Comparison of ENCODE assay signal across 19 mouse cellular contexts in genomic region chrX:69867601-69868000, GRCm38 (mm10).
DNase-seq lines count a peak whose midpoint lies in the region; ATAC-seq and TF ChIP-seq lines count a peak whose summit lies in the region.
"Had no signal": no experiment of that assay in that cellular context is flagged by ENCODE, and none has a peak within 500 bp of the region (broad histone marks: within the 10 kb centered on the region; RNA-seq: fewer than 3 reads in every experiment).

No protein-coding gene starts in this region.

- no peaks in the 10 kb centered on the region for H3K27me3 ChIP-seq in hindbrain, postnatal 0 days (ENCODE audit: insufficient read depth, low read length)
- no peaks in the 10 kb centered on the region for H3K27me3 ChIP-seq in hindbrain, embryonic 10.5 days (ENCODE audit: insufficient read depth, poor library complexity, severe bottlenecking)
- H3K27me3 ChIP-seq: embryonic facial prominence, embryonic 13.5 days; forebrain, embryonic 13.5 days; heart, embryonic 12.5 days; hindbrain, embryonic 12.5 days had no signal

- H3K4me2 ChIP-seq in hindbrain, postnatal 0 days (ENCODE audit: low read depth, low read length) = no peak overlapping the region
- H3K4me2 ChIP-seq: embryonic facial prominence, embryonic 13.5 days; forebrain, embryonic 13.5 days; heart, embryonic 12.5 days; hindbrain, embryonic 12.5 days had no signal

- H3K4me1 ChIP-seq in hindbrain, postnatal 0 days (ENCODE audit: insufficient read depth, low read length) = no peaks in the 10 kb centered on the region
- H3K4me1 ChIP-seq in hindbrain, embryonic 10.5 days (replicated peaks) = no peaks in the 10 kb centered on the region
- H3K4me1 ChIP-seq: embryonic facial prominence, embryonic 13.5 days; forebrain, embryonic 13.5 days; heart, embryonic 12.5 days; hindbrain, embryonic 12.5 days had no signal

- 0 out of 2 replicates have a peak, but pooled peaks have one; percentile 62 for ATAC-seq in hindbrain, postnatal 0 days
- ATAC-seq: activated CD4-positive, CD25-positive, alpha-beta regulatory T cell, adult 4 months; forebrain, embryonic 13.5 days; forebrain, postnatal 0 days; intestine, embryonic 16.5 days; Patski had no signal

- no peaks in the 10 kb centered on the region for H3K9me3 ChIP-seq in hindbrain, postnatal 0 days (ENCODE audit: low read length)
- no peaks in the 10 kb centered on the region for H3K9me3 ChIP-seq in hindbrain, embryonic 10.5 days
- H3K9me3 ChIP-seq: embryonic facial prominence, embryonic 13.5 days; forebrain, embryonic 13.5 days; heart, embryonic 12.5 days; hindbrain, embryonic 12.5 days had no signal

- TF ChIP-seq CTCF in hindbrain, postnatal 0 days (IDR thresholded peaks at IDR 0.05; ENCODE audit: low read depth) = no peak
- no peak for TF ChIP-seq CTCF in brain, embryonic 14.5 days (IDR thresholded peaks at IDR 0.05; ENCODE audit: borderline replicate concordance, extremely low read depth, insufficient read depth, insufficient read length)

- intact Hi-C loops in heart, postnatal 25 days (cut with DNase I) = no loop called here

- DNase-seq in cerebellum, postnatal 14 days = peak; percentile 37 to 42
- no peak for DNase-seq in cerebellum, adult 11 months
- DNase-seq in hindbrain, postnatal 0 days (ENCODE audit: low spot score) = peak; percentile 53
- DNase-seq in hindbrain, embryonic 10.5 days (ENCODE audit: low spot score) = no peak
- DNase-seq in brain, embryonic 14.5 days (ENCODE audit: low read depth) = peak; percentile 17
- no peak for DNase-seq in heart, postnatal 25 days (ENCODE audit: low spot score)
- DNase-seq in urinary bladder, postnatal 14 days (ENCODE audit: low spot score) = no peak
- DNase-seq: adrenal gland, postnatal 14 days; cerebellum, postnatal 36 days; forebrain, postnatal 0 days; gastrocnemius, postnatal 14 days; heart, postnatal 36 days had no signal

- no peaks in the 10 kb centered on the region for H3K36me3 ChIP-seq in hindbrain, postnatal 0 days (ENCODE audit: insufficient read depth, low read length)
- no peaks in the 10 kb centered on the region for H3K36me3 ChIP-seq in hindbrain, embryonic 10.5 days
- H3K36me3 ChIP-seq: embryonic facial prominence, embryonic 13.5 days; heart, embryonic 12.5 days; hindbrain, embryonic 12.5 days had no signal

- no peak overlapping the region for H3K4me3 ChIP-seq in hindbrain, postnatal 0 days (ENCODE audit: low read length)
- H3K4me3 ChIP-seq in hindbrain, embryonic 10.5 days = no peak overlapping the region
- H3K4me3 ChIP-seq: embryonic facial prominence, embryonic 13.5 days; forebrain, embryonic 13.5 days; heart, embryonic 12.5 days; hindbrain, embryonic 12.5 days had no signal

- no peak for TF ChIP-seq POLR2A in brain, embryonic 14.5 days (IDR thresholded peaks at IDR 0.05; ENCODE audit: borderline replicate concordance, extremely low read depth, insufficient read depth, insufficient read length, poor library complexity, severe bottlenecking)

- no peak overlapping the region for H3K27ac ChIP-seq in hindbrain, postnatal 0 days
- H3K27ac ChIP-seq in hindbrain, embryonic 10.5 days = no peak overlapping the region
- H3K27ac ChIP-seq: embryonic facial prominence, embryonic 13.5 days; forebrain, embryonic 13.5 days; hindbrain, embryonic 12.5 days had no signal

- 56% methylated on average over 5 of the region's 5 CpGs for WGBS in hindbrain, postnatal 0 days
- 90% methylated on average over 5 of the region's 5 CpGs for WGBS in hindbrain, embryonic 10.5 days

- no peak overlapping the region for H3K9ac ChIP-seq in hindbrain, postnatal 0 days (replicated peaks; ENCODE audit: low read length)
- H3K9ac ChIP-seq: embryonic facial prominence, embryonic 13.5 days; forebrain, embryonic 13.5 days; forebrain, postnatal 0 days; heart, embryonic 12.5 days; hindbrain, embryonic 12.5 days had no signal

Comparison
In these comparisons a context has a peak if more than half of its experiments do, and no peak if none do; other contexts are left out.
1. DNase-seq: peak in cerebellum, postnatal 14 days (2 of 2), hindbrain, postnatal 0 days (single experiment) and brain, embryonic 14.5 days (single experiment); none in cerebellum, adult 11 months (single experiment), hindbrain, embryonic 10.5 days (single experiment), heart, postnatal 25 days (single experiment) and urinary bladder, postnatal 14 days (single experiment).